ENCODE assay signal across 34 mouse cellular contexts in genomic region chr10:76488265-76488664, GRCm38 (mm10). TPM values are rescaled to one million over a fixed set of nuclear protein-coding genes. Genes with fewer than 3 reads are reported as not detected.
DNase-seq lines count a peak whose midpoint lies in the region; ATAC-seq lines count a peak whose summit lies in the region.
"Had no signal": no experiment of that assay in that cellular context is flagged by ENCODE, and none has a peak within 500 bp of the region (broad histone marks: within the 10 kb centered on the region; RNA-seq: fewer than 3 reads in every experiment).

No protein-coding gene starts in this region.

- WGBS in liver, embryonic 15.5 days (ENCODE audit: insufficient replicate concordance), result 34% methylated on average over 8 of the region's 8 CpGs

- no peaks in the 10 kb centered on the region for H3K27me3 ChIP-seq in liver, embryonic 15.5 days
- H3K27me3 ChIP-seq: hindbrain, embryonic 15.5 days; Patski; stomach, embryonic 15.5 days had no signal

- ATAC-seq in liver, embryonic 15.5 days (ENCODE audit: insufficient read depth), result peak; percentile 56
- ATAC-seq in megakaryocyte progenitor cell, adult 5-6 weeks (replicated peaks; ENCODE audit: poor library complexity), result peak; percentile 51
- ATAC-seq in activated CD4-positive, CD25-positive, alpha-beta regulatory T cell, adult 4 months, result no peak
- ATAC-seq: forebrain, embryonic 16.5 days; Patski had no signal

- H3K27ac ChIP-seq in liver, embryonic 15.5 days (replicated peaks), result 0 out of 2 replicates have a peak overlapping the region, but pooled peaks have one; percentile 14
- H3K27ac ChIP-seq: heart, embryonic 10.5 days; hindbrain, embryonic 15.5 days; kidney, postnatal 0 days; stomach, embryonic 15.5 days had no signal

- no peak overlapping the region for H3K4me3 ChIP-seq in liver, embryonic 15.5 days (replicated peaks)
- H3K4me3 ChIP-seq: erythroblast, embryonic 14.5 days; heart, embryonic 10.5 days; hindbrain, embryonic 15.5 days; stomach, embryonic 15.5 days had no signal

- H3K4me2 ChIP-seq in liver, embryonic 15.5 days, result no peak overlapping the region
- H3K4me2 ChIP-seq: hindbrain, embryonic 15.5 days; lung, embryonic 14.5 days; stomach, embryonic 15.5 days had no signal

- peak; percentile 98 for DNase-seq in MEL-GATA-1-ER (ENCODE audit: extremely low read depth, low read depth)
- peak; percentile 33 for DNase-seq in liver
- DNase-seq in kidney, adult 8-10 months, result no peak
- no peak for DNase-seq in left cerebral cortex, postnatal 4 days
- DNase-seq: adrenal gland, postnatal 25 days; B cell, adult 2 months; cerebellum, adult 11-12 months; cerebellum, postnatal 10 days; kidney, adult 2 months; kidney, postnatal 4 days; lung, embryonic 14.5 days; midbrain, embryonic 14.5 days; right cerebral cortex, postnatal 25 days; thymus, postnatal 4 days had no signal

- H3K4me1 ChIP-seq in liver, embryonic 15.5 days (replicated peaks), result peaks cover 10% of the 10 kb centered on the region
- H3K4me1 ChIP-seq: heart, embryonic 10.5 days; hindbrain, embryonic 15.5 days; stomach, embryonic 15.5 days had no signal

- H3K9me3 ChIP-seq in liver, embryonic 15.5 days (replicated peaks), result no peaks in the 10 kb centered on the region
- H3K9me3 ChIP-seq: heart, embryonic 10.5 days; hindbrain, embryonic 15.5 days; stomach, embryonic 15.5 days had no signal

- H3K9ac ChIP-seq in liver, embryonic 15.5 days, result no peak overlapping the region
- H3K9ac ChIP-seq: hindbrain, embryonic 15.5 days; lung, embryonic 14.5 days; stomach, embryonic 15.5 days had no signal

- peaks cover 95% of the 10 kb centered on the region for H3K36me3 ChIP-seq in liver, embryonic 15.5 days (replicated peaks)

- intact Hi-C loops in left cerebral cortex, postnatal 4 days (cut with DNase I), result loop anchor here (10.0 kb wide), 2 partner anchors 193 to 247 kb away; no protein-coding TSS in a partner anchor

RNA-seq across cellular contexts. Expression of gene Ybey, which starts 19.4 kb away (rescaled TPM):
- polyA plus RNA-seq in liver, embryonic 15.5 days (2015; fragmentation: Nextera tagmentation; extraction: Ambion mirVana), result 2.6 and 2.7 TPM in 2 replicates
- 2.1 and 2.3 TPM in 2 replicates for total RNA-seq in megakaryocyte progenitor cell, adult 5-6 weeks (2015)
- total RNA-seq in megakaryocyte progenitor cell, adult 5-6 weeks (2017), result 3.8 and 4.2 TPM in 2 replicates
- polyA plus RNA-seq in activated CD4-positive, CD25-positive, alpha-beta regulatory T cell, adult 4 months (2017; shearing (Covaris generic)), result 1 to 10 TPM; 2.6 to 3.0 TPM
- total RNA-seq in left cerebral cortex, postnatal 4 days (2021), result 1 to 10 TPM; 3.8 TPM

RNA-seq across cellular contexts. Expression of gene Mcm3ap, which starts 19.5 kb away (rescaled TPM):
- polyA plus RNA-seq in liver, embryonic 15.5 days (2015; fragmentation: Nextera tagmentation; extraction: Ambion mirVana), result 18.0 and 18.5 TPM in 2 replicates
- total RNA-seq in megakaryocyte progenitor cell, adult 5-6 weeks (2015), result 84.5 and 91.4 TPM in 2 replicates
- 68.3 and 85.3 TPM in 2 replicates for total RNA-seq in megakaryocyte progenitor cell, adult 5-6 weeks (2017)
- polyA plus RNA-seq in activated CD4-positive, CD25-positive, alpha-beta regulatory T cell, adult 4 months (2017; shearing (Covaris generic)), result 10 to 100 TPM; 41.6 to 57.9 TPM
- 10 to 100 TPM; 59.3 to 61.9 TPM for total RNA-seq in left cerebral cortex, postnatal 4 days (2021)

RNA-seq across cellular contexts. Expression of gene 2610028H24Rik, which starts 39.4 kb away (rescaled TPM):
- polyA plus RNA-seq in liver, embryonic 15.5 days (2015; fragmentation: Nextera tagmentation; extraction: Ambion mirVana), result not detected in 2 replicates
- not detected in 2 replicates for total RNA-seq in megakaryocyte progenitor cell, adult 5-6 weeks (2015)
- not detected in 2 replicates for total RNA-seq in megakaryocyte progenitor cell, adult 5-6 weeks (2017)
- not detected for polyA plus RNA-seq in activated CD4-positive, CD25-positive, alpha-beta regulatory T cell, adult 4 months (2017; shearing (Covaris generic))
- not detected for total RNA-seq in left cerebral cortex, postnatal 4 days (2021)
- total RNA-seq: adrenal gland, postnatal 25 days; gastrocnemius, adult 8-10 months; hematopoietic stem cell, adult 5-6 weeks; layer of hippocampus, postnatal 25 days; left cerebral cortex, adult 8-10 months; left cerebral cortex, postnatal 36 days; neutrophil, adult 5-6 weeks had no signal
- polyA plus RNA-seq: erythroblast, embryonic 14.5 days; forebrain, embryonic 11.5 days; forebrain, embryonic 16.5 days; heart, embryonic 10.5 days; hindbrain, embryonic 15.5 days; intestine, embryonic 14.5 days; kidney, postnatal 0 days; limb, embryonic 14.5 days; lung, embryonic 14.5 days; midbrain, embryonic 14.5 days; neural tube, embryonic 11.5 days; Patski; stomach, embryonic 15.5 days had no signal

RNA-seq across cellular contexts. Expression of gene Lss, which starts 43.1 kb away (rescaled TPM):
- polyA plus RNA-seq in liver, embryonic 15.5 days (2015; fragmentation: Nextera tagmentation; extraction: Ambion mirVana), result 68.0 and 71.8 TPM in 2 replicates
- total RNA-seq in megakaryocyte progenitor cell, adult 5-6 weeks (2015), result 0.61 and 2.4 TPM in 2 replicates
- total RNA-seq in megakaryocyte progenitor cell, adult 5-6 weeks (2017), result 3.1 and 4.4 TPM in 2 replicates
- polyA plus RNA-seq in activated CD4-positive, CD25-positive, alpha-beta regulatory T cell, adult 4 months (2017; shearing (Covaris generic)), result 10 to 100 TPM in 1 of 2 experiments, 1 to 10 TPM in 1; 8.5 to 13.7 TPM
- 100 to 1,000 TPM in 1 of 2 experiments, 10 to 100 TPM in 1; 97.2 to 103 TPM for total RNA-seq in left cerebral cortex, postnatal 4 days (2021)

RNA-seq across cellular contexts. Expression of gene Pcnt, which starts 45.7 kb away (rescaled TPM):
- 8.0 and 8.6 TPM in 2 replicates for polyA plus RNA-seq in liver, embryonic 15.5 days (2015; fragmentation: Nextera tagmentation; extraction: Ambion mirVana)
- 35.8 and 40.5 TPM in 2 replicates for total RNA-seq in megakaryocyte progenitor cell, adult 5-6 weeks (2015)
- 57.7 and 64.8 TPM in 2 replicates for total RNA-seq in megakaryocyte progenitor cell, adult 5-6 weeks (2017)
- polyA plus RNA-seq in activated CD4-positive, CD25-positive, alpha-beta regulatory T cell, adult 4 months (2017; shearing (Covaris generic)), result 10 to 100 TPM; 12.5 to 13.3 TPM
- total RNA-seq in left cerebral cortex, postnatal 4 days (2021), result 10 to 100 TPM; 11.5 to 11.6 TPM

Comparison
In these comparisons a context has a peak if more than half of its experiments do, and no peak if none do; other contexts are left out.
1. DNase-seq: peak in MEL-GATA-1-ER (single experiment) and liver (single experiment); none in kidney, adult 8-10 months (0 of 2) and left cerebral cortex, postnatal 4 days (single experiment).